Mouse (Mus musculus): ENCODE results near the gene Ptpn4.

GRCm38 (mm10) chr1:119804586-119804985 is 32.8 kb downstream of the Ptpn4 start:
- TF ChIP-seq CTCF (IDR thresholded peaks at IDR 0.05; ENCODE audit: control insufficient read depth, insufficient read depth, insufficient read length) (no peak), FOSL1 (IDR thresholded peaks at IDR 0.05; ENCODE audit: insufficient read depth, low read length, poor library complexity, severe bottlenecking) (no peak), MAX (IDR thresholded peaks at IDR 0.05) (no peak)

Measured in C2C12 (cell line).